Mouse (Mus musculus) natural killer cell, adult 2 months (primary cell): Measurements from ENCODE around the gene S100a3.
A peak's percentile ranks its signal among the peaks of the same experiment; 100 is the strongest.

ENCODE experiments used
- DNase-seq, 2 experiments: peaks; one replicate each; pipeline ENCODE4 v3.0.0; 2022; ENCODE audit warnings: low spot score in 2 of 2

Gene S100a3

DNA sequence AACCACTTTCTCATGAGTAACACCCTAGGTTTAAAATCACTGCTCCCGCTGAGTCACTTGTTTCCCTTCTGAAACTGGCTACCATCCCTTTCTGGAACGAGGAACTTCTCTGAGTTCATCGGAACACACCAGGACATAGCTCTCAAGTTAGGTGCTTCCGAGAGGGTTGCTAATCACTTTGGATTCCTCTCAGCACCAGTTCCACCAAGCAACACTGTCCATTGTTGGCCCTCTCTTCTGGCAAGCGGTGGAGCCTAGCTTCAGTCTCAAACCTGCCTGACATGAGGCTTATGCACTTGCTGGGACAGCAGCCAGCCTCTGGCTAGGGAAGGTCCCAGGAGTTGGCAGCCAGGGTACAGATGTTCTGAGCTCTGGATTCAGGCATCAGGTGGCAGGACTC lies 14.3 kb downstream of the S100a3 start:
- DNase-seq, result no peak

DNA sequence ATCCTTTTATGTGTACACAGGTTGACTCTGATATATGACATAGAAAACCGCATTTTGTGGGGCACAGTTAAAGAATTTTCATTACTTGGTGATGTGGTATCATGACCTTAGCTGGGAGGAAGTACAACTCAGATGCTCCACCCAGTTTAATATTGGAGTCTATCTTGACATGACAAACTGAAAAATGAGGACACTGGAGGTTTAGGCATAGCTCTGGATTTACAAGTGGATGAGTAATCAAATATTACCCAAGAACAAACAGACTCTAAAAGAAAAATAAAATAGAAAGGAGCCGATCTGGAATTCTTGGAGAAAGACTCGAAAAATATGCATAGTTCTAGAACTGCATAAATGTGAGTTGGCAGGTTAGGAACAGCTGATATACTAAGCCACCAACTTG lies 14.9 kb downstream of the S100a3 start:
- DNase-seq, result no peak

DNA sequence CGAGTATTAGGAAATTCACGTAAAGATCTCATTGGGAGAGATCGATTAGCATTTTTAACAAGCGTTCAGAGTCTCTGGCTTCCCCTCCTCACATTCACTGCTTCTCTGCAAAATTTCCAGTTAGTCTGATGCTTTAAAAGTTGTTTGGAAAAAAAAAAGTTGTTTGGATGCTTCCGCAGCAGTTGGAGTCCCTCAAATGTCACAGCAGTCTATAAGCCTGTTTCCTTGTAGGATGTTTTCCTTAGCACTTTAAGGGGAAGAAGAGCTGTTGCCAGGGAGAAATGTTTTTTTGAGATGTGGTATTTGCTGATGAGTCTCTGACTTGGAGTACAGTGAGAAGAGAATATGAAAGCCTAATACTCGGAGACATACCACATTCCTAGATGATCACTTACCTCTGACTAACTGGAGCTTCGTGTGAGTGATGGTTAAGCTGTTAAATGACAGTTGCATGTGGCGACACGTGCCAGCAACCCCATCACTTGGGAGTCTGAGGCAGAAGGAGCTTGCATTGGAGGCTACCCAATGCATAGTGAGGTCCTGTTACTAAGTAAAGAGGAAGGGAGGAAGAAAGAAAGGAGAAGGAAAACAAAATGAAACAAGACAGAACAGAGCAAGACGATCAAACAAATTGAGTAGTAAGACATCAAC lies 16.1 kb downstream of the S100a3 start:
- DNase-seq, result no peak

DNA sequence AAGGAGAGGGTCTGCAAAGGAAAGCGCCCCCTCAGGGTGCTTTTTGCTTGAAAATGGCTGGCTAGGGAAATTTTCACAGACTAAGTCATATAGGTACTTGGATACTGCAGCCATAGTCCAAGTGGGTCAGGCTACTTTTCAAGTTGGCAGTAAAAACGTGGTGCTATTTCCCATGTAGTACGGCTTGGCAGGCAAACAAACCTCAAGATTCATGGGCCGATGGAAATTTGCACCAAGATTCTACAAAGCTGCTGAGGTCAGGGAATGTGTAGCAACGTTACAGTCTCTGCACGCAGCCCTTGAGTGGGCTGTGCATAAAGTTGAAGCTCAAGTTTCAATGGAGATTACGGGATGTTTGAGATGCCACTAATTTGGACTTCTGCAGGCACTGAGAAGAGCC lies 19.1 kb downstream of the S100a3 start:
- no peak for DNase-seq

DNA sequence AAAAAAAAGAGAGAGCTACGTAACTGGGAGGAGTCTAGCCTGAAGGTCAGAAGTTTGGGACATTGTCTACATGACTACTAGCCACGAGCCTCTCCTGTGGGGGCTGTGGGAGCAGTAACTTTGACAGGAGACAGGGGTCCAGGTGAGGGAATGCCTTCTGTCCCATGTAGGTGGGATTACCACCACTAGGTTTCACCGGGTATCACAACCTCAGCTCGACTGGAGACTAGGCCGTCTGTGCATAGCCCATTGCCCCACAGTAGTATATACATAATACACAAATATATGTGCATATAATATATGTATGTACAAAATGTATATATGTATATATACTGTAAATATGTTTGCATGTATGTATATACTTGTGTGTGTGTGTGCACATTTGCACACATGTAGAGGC lies 20.8 kb downstream of the S100a3 start:
- DNase-seq, result no peak

DNA sequence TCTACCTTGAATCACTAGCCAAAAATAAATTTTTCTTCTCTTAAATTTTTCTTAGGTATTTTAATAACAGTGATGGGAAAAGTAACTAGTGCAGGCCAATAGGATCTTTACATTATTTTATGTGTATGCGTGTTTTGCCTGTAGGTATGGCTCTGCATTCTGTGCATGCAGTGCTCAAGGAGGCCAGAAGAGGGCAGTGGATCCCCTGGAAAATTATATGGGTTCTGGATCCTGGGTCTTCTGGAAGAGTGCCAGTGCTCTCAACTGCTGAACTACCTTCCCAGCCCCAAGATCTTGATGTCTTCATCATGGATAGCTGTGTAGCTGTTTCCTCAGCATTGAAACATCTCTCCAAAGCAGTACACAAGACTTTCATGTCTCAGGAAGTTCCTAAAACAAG lies 21.8 kb downstream of the S100a3 start:
- DNase-seq, result no peak

DNA sequence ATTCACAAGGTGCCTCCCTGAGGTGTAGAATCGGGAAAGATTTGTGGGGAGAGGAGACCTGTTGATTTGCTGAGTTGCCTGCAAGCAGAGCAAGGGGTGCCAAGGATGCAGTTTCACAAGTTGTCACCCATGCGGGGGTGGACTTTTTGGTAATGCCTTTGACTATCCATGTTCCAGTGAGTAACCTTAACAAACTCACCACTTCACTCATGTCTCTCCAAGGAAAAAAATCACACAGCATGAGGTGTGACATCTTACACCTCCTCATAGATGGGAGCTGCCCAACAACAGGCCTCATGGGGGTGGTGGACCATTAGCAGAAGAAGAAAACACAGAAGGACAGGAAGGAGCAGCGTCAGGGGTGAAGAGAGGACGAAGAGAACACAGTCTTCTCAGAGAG lies 22.2 kb downstream of the S100a3 start:
- no peak for DNase-seq

DNA sequence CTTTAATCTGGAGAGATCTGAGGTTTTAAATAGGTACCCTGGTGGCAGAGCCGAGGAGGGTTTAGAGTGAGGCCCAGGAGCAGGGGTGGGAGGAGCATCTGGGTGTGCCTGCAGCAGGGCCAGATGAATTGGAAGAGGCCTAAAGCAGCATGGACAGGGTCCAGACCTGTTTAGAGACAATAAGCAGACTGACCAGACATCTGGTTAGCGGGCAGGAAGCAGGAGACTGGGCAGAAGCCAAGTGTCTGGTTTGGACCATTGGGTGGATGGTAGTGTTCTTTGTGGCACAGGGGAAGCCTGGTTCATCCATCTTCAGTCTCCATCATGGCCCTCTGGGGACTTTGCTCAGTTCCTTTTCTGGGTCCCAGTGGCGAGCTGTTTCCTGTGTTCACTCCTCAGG lies 23.5 kb downstream of the S100a3 start:
- no peak for DNase-seq

DNA sequence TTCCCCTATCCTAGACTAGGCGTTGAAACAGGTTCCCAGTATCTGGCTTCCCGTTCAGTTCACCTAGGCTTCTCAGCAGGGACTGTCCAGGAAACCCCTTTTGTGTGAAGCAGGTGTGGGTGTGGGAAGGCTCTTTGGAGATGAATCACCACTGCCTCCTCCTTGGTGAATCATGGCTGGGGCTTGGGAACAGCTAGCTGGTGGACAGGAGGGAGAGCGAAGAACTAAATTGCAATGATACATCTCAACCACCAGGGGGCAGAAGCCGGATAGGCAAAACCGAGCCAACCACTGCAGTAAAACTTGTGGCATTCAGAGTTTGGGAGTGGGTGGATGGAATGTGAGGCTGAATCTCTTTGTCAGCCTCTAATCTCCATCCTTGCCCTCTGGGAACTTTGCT lies 25.2 kb downstream of the S100a3 start:
- peak; percentile 60 to 73 for DNase-seq

DNA sequence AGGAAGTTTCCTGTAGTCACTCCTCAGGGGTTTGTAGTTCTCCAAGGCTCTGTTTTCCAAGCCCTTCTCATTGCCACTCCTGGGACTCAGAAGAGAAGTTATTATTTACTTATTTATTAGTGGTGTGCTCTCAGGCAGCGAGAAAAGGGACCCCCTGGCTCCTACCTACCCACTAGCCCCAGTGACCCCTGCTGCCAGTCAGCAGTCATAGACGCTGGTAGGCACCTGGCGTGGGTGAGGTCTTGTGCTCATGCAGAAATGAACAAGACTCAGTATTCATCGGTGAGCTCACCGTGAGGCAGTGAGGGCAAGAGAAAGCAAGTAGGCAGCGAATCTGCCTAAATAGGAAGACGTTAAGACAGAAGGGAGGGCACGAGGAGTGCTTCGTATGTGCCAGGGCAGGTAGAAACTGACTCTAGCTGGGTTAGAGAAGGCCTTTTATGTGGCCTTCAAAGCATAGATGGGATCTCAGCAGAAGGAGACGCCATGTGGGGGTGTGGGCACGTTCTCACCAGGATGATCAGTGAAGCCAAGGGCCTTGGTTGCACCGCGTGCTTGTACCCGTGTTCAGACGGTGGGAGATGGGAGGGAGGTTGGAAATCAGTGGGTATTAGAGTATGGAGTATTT lies 25.8 kb downstream of the S100a3 start:
- peak; percentile 37 to 45 for DNase-seq

DNA sequence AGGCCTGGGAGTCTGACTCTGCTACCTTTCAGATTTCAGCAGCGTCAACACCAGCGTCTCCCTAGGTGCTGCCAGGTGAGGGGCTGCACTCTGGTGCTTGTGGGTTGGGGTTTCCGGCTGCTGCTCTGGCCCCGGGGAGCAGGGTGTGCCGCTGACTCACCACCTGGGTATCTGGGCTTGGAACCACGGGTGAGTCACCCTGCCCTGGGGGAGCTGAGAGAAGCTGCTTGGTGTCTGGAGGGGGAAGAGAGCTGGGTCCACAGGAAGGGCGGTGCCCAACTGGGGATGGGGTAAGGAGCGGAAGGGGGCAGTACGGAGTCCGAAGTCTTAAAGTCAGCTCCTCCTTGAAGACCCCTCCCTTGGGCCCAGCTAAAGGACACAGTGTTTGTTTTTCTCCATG lies 26.5 kb downstream of the S100a3 start:
- DNase-seq, result peak; percentile 96 to 98

DNA sequence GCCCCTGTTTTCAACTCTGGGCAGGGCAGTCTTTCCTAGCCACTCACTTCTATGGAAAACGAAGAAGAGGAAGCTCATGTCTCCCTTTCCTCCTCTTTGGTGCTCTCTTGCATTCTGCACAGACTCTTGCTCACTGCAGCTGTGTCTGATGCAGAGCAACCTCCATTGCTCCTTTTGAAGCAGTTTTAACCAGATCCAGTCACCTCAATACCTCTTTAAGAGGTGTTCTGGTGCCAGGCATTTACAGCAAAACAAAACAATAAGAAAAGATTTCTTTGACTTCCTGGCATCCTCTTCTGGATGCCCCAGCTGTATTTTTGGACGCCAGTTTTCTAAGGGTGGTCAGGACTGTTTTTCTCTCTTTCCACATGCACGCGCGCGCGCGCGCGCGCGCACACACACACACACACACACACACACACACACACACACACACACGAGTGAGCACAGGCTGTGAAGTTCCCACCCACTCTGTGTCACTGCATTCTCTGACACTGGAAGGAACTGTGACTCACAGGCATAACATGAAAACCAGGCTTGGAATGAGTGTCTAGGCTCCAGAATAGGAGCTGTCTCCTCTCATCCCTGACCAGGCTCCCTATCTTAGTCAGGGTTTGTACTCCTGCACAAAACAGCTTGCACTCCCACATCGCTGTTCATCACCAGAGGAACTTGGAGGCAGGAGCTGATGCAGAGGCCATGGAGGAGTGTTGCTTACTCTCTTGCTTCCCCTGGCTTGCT lies 27.2 kb downstream of the S100a3 start:
- peak; percentile 61 to 65 for DNase-seq

DNA sequence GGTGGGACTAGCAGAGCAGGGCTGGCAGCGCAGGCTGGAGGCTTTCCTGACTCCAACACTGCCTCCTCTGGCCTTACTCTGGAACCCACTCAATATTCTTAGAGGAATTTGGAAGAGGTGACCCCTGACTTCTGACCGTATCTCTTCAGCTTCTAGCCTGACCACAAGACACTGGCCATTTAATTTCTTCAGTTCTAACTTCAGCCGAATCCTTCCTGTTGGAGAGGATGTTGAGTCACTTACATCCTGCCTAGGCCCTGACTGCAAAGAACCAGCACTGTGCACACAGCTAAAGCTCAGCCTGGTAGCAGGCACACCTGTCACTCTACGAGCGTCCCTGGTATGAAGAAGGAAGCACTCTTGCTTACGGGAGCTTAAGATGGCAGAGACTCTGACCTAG lies 29.0 kb downstream of the S100a3 start:
- peak; percentile 63 to 69 for DNase-seq

DNA sequence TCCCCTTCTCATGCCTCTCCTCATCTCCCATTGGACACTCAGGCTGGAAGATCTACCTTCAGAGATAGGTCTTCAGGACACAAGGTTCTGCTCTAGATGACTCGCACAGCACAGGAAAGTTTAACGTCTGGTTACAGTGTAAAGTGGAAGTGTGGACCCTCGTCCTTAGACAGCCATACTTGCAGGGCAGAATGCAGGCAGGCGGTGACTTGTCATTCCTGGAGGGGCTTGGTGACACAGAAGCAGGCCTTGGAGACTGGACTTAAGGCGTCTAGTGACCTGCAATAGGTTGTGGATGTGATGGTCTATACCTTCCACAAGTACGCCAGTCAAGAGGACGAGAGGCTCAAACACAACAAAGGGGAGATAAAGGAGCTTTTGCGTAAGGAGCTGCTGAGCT lies 29.6 kb downstream of the S100a3 start, which contains the start of gene S100a2:
Gene S100a2, plus strand, starts transcription at position 301 of the 400 bp plus-strand sequence.
- no peak for DNase-seq

DNA sequence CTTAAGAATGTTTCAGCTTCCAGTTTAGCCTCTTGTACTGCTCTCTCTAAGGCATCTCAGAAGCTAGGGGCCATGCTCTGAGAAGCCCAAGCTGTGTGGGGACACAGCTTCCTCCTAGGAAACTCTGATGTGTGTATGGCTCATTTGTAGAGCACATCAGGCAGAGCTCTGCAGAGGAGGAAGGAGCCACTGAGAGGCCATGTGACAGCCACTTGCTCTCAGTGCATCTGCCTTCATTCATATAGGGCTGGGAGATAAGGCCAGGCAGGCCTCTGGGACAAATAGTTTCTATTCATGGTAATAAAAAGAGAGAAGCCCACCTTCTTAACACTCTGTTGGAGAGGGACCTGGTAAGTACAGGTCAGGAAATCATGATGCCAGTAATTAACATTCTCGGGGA lies 34.1 kb downstream of the S100a3 start:
- no peak for DNase-seq

DNA sequence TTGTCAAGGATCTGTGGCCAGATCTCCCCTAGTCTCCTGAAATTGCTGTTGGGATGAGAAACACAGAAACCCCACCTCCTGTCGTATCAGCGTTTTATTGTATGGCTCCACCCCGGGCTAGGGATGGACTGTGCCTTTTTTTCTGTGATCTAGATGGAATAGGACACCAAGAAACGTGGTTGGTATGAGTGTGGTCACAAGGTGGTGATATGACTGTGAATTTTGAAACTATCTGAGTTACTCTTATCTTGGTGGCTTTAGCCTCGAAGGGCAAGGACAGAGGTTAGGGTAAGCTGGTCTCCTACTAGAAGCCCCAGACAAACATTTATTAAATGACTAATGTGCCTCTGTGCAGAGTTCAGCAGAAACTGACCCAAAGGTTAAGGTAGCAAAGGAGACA lies 35.2 kb downstream of the S100a3 start:
- DNase-seq, result no peak

DNA sequence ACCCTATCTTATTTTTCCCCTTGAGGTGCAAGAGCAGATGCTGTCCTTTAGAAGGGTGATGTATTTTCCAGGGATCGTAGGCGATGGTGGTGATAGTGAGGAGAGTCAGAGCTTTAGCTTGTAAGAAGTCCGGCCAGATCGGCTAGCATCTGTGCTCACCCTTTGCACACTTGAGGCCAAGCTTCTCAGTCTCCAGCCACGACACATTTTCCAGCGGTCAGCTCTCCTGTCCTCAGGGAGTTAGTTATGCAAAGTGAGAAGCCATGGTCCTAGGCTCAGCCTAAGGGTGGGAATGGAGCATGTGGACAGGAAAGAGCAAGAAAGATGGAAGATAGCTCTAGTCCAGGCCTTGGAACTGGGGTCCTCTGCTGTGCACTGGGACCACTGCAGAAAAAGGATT lies 36.4 kb downstream of the S100a3 start:
- no peak for DNase-seq

DNA sequence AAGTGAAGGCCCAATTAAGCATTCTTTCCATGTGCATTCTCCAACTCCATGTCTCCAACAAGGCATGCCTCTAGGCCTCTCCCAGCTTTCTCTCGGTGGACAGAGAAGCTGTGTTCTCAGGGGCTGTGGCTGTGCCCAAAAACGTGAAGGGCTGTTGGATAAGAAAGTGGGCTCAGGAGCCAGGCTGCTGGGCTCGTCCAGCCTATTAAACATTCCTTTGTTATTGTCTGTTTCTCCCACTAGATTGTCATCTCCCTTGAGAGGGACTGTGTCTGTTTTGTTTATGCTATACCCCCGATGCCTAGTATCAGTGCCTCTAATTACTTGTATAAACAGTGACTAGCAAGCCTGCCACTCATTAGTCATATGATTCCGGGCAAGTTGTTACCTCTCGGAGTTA lies 37.4 kb downstream of the S100a3 start:
- DNase-seq, result no peak

DNA sequence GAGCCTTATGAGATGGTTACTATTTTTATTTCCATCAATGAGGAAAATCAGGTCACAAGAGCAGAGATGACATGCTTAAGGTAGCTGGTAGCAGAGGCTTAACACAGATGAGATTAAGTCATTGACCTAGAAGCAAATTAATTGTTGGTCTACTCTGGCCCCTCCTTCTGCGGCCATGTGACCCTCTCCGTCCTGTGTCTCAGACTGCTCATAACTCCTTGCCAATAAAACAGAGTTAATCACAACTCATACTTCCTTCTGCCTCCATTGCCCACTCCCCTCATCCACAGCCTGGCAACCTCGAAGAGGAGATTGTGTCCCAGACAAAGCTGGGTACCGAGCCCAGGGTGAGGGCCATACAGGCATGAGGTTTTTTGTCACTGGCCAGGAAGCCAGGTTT lies 37.8 kb downstream of the S100a3 start:
- peak in 1 of 2 experiments; percentile 32 for DNase-seq

DNA sequence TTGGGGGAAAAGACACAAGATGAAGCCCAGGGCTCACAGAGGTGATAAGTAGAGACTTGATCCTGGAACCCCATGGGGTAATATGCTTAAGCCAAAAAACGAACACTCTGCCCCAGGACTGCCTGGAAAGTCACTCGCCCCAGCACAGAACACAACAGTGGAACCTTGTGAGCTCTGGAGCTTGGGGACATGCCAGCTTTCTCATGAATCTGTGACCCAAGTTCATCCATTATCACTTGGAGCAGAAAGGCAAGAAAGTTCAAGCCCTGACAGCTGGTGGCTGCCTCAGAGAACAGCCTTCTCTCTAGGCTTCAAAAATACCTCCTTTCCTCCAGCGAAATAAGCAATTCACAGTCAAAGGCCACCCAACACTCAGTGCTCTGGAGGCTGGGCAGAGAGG lies 39.0 kb downstream of the S100a3 start:
- no peak for DNase-seq

DNA sequence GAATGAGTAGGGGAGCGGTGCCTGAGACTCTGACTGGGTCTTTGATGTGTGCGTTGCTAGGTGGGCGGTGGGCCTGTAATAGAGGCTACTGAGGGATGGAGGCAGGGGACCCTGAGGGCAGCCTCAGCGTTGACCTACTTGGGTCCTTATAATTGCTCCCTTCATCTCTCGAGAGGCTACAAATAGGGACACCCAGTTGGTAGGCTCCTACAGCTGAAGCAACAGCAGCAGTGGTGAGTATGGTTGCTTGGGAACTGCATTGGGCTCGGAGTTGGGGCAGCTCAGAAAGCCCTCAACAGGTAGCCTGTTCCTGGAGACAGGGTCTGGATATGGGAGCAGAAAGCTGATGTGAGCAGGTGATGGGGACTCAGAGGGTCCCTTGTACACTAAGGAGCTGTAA lies 39.7 kb downstream of the S100a3 start:
- no peak for DNase-seq

DNA sequence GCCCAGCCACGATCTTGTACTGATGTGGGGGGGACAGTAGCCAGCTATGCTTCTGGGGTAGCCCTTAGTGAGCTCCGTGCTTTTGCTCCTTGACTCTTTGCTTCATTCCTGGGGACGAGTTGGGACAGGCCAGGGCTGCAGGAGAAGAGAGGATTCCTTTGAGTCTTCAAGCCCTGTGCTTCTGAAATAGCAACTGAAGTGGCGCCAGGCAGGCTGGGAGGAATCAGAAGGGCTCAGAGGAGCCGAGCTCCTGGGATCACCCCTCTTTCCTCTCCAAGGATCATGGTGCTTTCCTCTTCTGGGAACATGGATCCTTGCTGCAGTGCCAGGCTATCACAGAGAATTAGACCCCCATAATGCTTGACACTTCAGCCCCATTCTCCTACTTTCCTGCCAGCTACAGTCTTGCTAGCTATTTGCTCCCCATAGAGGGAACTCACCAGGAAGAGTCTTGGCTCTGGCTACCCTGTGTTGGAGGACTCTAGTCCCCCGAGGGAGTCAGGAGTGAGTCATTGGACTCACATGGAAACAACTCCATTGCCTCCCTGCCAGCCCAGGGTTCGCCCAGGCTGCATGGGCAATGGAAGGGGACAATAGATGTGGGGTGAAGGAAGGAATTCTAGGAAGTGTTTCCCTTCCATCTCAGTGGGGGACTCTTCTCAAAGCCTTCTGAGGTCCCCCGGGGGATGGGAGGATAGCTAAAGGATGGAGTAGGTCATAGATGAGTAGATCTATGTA lies 40.2 kb downstream of the S100a3 start:
- DNase-seq, result no peak
